Mouse (Mus musculus) layer of hippocampus, adult 9-11 months (tissue): Measurements from ENCODE around the gene BC003965.

ENCODE experiments used
- DNase-seq: peaks from one replicate; pipeline ENCODE4 v3.0.0; 2022

BC003965 gene

DNA sequence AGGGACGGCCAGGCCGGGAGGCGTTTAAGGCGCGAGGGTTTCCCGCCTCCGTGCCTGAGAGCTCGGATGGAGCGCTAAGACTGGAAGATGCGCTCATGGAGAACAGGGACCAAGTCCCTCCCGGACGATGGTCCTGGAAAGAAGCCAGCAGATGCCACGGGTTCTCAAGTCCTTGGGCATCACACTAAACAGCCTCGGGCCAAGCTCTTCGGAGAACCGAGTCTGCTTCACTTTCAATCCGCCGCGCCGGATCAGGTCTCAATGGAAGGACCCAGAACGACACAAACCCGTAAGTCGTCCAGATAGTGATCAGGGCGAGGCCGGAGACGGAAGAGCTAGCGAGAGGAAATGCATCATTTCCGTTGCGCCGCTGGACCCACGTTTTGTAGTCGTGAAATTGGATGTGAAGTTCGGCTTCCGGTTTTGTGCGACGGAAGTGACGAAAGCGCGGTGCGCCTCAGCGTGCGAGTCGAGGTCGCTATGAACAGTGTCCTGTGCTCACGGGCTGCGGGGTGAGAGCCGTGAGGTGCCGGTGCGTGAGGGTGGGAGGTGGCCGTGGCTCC lies at the start of gene BC003965:
Gene BC003965 (plus strand): TSS at position 426 of the 563 bp plus-strand sequence.
- peak; percentile 96 for DNase-seq

GRCm38 (mm10) chr17:25135622-25136021 lies 48.7 kb upstream of the BC003965 start:
- DNase-seq, result no peak

DNA sequence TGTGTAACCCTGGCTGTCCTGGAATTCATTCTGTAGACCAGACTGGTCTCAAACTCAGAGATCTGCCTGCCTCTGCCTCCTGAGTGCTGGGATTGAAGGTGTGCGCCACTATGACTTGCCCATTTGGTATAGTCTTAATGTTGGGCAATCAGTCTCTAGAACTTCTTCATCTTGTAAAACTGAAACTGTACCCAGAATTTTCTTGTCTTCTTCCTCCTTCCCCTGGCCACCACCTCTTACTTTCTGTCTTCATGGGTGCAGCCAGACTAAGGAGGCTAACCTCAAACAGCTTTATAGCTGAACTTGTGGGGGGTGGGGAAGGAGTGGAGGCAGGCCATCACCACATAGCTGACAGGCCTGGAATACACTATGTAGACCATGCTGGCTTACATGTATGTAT lies 45.6 kb upstream of the BC003965 start:
- no peak for DNase-seq

- DNase-seq, result no peak
Measured at GRCm38 (mm10) chr17:25139960-25140359, 44.4 kb upstream of the BC003965 start.

GRCm38 (mm10) chr17:25162161-25162560 lies 22.2 kb upstream of the BC003965 start, which contains the start of gene Ccdc154:
TSS of gene Ccdc154 (plus strand) at chr17:25162461.
- DNase-seq, result no peak

DNA sequence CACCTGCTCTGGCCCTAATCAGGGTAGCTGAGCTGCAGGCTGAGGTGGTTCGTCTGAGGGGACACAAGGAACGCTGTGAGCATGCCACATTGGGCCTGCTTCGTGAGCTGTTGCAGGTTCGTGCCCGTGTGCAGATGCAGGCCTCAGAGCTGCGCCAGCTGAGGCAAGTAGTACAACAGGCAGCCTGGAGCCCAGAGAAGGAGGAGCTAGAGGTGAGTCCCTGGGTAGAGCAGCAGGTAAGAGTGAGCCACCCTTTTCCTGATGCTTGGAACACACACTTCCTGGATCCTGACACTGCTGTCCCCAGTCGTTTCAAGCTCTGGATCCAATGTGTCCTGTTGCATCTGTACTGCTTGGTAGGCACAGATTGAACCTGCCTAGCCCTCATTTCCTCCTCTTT lies 21.0 kb upstream of the BC003965 start:
- DNase-seq, result no peak

DNA sequence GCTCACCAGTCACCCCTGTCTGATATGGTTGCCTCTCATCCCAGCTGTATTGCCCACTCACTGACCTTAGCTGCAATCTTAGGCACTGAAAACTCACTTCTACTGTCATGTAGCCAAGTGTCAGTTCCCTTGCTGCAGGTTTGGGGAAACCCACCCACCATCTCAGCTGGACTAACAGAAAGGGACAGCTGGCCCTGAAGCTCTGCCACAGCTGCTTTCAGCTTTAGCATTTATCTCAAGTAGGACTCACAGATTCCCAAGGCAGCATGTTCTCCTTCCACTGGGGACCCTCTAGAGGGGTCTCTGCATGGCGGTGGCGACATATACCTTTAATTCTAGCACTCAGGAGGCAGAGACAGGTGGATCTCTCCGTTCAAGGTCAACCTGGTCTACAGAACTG lies 19.6 kb upstream of the BC003965 start:
- no peak for DNase-seq

DNA sequence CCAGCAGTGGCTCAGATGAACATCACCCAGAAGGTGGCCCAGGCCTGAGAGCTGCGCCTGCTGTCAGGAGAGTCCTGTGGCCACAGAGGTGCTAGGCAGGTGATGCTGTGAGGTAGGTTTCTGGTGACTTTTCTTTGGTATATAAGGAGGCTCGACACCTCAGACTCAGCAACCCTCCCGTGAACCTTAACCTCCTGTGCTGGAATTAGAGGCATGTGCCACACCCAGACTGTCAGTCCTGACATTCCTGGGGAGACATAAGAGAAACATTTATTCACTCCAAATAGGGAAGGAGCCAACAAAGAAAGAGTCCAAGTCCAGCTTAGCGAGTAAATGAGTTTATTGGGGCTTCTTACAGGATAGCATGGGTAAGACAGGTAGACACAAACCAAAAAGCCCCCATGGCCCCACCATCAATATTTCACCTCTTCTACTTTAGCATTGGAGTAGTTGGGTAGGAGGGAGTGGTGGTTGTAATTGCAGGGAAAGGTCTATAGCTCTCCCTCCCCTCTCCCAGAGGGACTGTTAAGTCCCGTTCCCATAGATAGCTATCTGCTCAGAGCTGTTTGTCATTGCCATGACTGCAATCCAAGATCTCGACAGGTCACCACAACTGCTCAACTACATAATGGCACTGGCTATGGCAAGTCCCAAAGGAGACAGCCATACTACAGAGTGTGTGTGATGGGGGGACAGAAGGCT lies 18.2 kb upstream of the BC003965 start:
- no peak for DNase-seq

DNA sequence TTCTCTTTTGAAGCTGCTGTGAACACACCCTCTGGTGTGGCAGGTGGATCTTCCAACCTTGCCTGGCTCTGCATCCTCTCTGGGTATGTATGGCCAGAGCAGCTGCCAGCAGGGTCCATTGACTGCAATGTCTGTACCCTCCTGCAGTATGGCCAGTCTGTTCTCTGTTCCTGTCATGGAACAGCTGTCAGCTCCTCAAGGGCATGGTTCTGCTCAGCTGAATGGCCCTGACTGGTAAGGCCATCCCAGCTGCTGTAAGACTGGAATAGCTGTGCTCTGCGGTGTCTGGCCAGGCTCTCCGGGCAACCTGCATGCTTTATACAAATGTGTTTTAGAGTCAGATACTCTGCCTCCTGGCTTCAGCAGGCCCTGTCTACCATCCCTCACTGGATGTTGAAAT lies 14.6 kb upstream of the BC003965 start:
- DNase-seq, result no peak

DNA sequence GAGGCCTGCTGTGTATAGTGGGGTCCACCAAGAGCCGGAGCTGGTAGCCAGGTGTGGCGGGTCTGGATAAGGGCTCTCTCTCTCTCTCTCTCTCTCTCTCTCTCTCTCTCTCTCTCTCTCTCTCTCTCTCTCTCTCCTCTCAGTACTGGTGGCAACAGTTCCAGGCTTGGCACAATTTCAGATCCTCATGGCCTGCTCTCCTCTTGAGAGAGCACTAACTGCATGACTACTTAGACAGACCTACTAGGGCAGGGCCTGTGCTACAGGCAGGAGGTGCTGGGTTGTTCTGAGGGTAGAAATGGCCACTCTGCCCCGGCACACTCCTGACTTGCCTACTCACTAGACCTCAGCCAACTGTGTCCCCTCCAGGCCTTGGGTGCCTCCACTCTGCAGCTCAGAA lies 11.8 kb upstream of the BC003965 start:
- DNase-seq, result no peak

DNA sequence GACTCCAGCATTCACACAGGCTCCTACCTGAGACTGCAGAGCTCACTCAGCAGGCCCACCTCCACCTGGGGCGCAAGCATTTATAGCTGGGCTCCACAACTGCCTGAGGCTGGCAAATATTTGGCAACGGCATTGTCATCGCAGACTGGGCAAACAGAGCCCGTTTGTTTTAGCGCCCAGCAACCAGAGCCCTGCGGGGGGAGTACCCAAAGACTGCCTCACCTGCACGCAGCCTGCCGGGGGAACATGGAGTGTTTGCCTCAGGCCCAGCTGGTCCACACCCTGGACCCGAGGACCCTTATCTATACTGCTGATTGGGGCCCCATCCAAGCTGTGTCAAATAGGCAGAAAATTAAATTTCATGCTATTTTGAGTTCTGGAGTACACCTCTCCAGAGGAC lies 8.9 kb upstream of the BC003965 start, which contains the start of gene Gm38655:
Gene Gm38655 (minus strand): TSS at position 61 of the 400 bp plus-strand sequence.
- no peak for DNase-seq

- DNase-seq, result no peak
Measured at GRCm38 (mm10) chr17:25183232-25183631, 1.1 kb upstream of the BC003965 start.

GRCm38 (mm10) chr17:25184961-25185360 lies 607 bp downstream of the BC003965 start:
- no peak for DNase-seq

GRCm38 (mm10) chr17:25187784-25188149 lies 3.4 kb downstream of the BC003965 start:
- DNase-seq, result no peak

GRCm38 (mm10) chr17:25188150-25189031 lies 4.0 kb downstream of the BC003965 start, which contains the start of gene Unkl:
TSS of gene Unkl (plus strand) at chr17:25188397.
- peak; percentile 60 for DNase-seq

GRCm38 (mm10) chr17:25189091-25189490 lies 4.7 kb downstream of the BC003965 start:
- DNase-seq, result no peak

- no peak for DNase-seq
Measured at GRCm38 (mm10) chr17:25202401-25202800, 18.0 kb downstream of the BC003965 start.

GRCm38 (mm10) chr17:25210006-25210405 lies 25.7 kb downstream of the BC003965 start:
- DNase-seq, result peak; percentile 52

GRCm38 (mm10) chr17:25210680-25211466 lies 26.5 kb downstream of the BC003965 start:
- peak; percentile 35 for DNase-seq

- DNase-seq, result no peak
Measured at GRCm38 (mm10) chr17:25211705-25212104, 27.4 kb downstream of the BC003965 start.

- DNase-seq, result no peak
Measured at GRCm38 (mm10) chr17:25215431-25215830, 31.1 kb downstream of the BC003965 start.

- no peak for DNase-seq
Measured at GRCm38 (mm10) chr17:25218967-25219366, 34.6 kb downstream of the BC003965 start.
